Comparison of ENCODE assay signal across 8 mouse cellular contexts in genomic region chr8:9977016-9977415, GRCm38 (mm10). TPM values are rescaled to one million over a fixed set of nuclear protein-coding genes. Genes with fewer than 3 reads are reported as not detected.
DNase-seq lines count a peak whose midpoint lies in the region; ATAC-seq and TF ChIP-seq lines count a peak whose summit lies in the region.

No protein-coding gene starts in this region.

- H3K4me2 ChIP-seq in lung, embryonic 15.5 days: peak overlapping the region; percentile 68
- H3K4me2 ChIP-seq in forebrain, embryonic 15.5 days (replicated peaks): peak overlapping the region; percentile 89
- H3K4me2 ChIP-seq in myocyte (ENCODE audit: low read depth): peak overlapping the region; percentile 78

- H3K4me1 ChIP-seq in lung, embryonic 15.5 days: peaks cover 31% of the 10 kb centered on the region
- H3K4me1 ChIP-seq in forebrain, embryonic 15.5 days: peaks cover 39% of the 10 kb centered on the region

- H3K27ac ChIP-seq in lung, embryonic 15.5 days: peak overlapping the region; percentile 18; the same call in 1 of the 2 replicates
- H3K27ac ChIP-seq in forebrain, embryonic 15.5 days (replicated peaks): peak overlapping the region; percentile 89

- peak overlapping the region; percentile 80 for H3K4me3 ChIP-seq in lung, embryonic 15.5 days
- H3K4me3 ChIP-seq in forebrain, embryonic 15.5 days: peak overlapping the region; percentile 98
- peak overlapping the region; percentile 56 for H3K4me3 ChIP-seq in myocyte

- peaks cover 10% of the 10 kb centered on the region for H3K36me3 ChIP-seq in lung, embryonic 15.5 days
- peaks cover 16% of the 10 kb centered on the region for H3K36me3 ChIP-seq in forebrain, embryonic 15.5 days
- peaks cover 13% of the 10 kb centered on the region for H3K36me3 ChIP-seq in myocyte (ENCODE audit: control insufficient read depth, insufficient read depth)

- H3K9me3 ChIP-seq in lung, embryonic 15.5 days: no peaks in the 10 kb centered on the region
- H3K9me3 ChIP-seq in forebrain, embryonic 15.5 days: no peaks in the 10 kb centered on the region

- no peak for ATAC-seq in lung, embryonic 15.5 days (ENCODE audit: borderline replicate concordance, extremely low read depth, low FRiP score, low TSS enrichment)
- ATAC-seq in forebrain, embryonic 15.5 days (replicated peaks): peak; percentile 15; the same call in 1 of the 2 replicates

- H3ac ChIP-seq in myocyte (ENCODE audit: control insufficient read depth, insufficient read length): peak overlapping the region; percentile 84

- peak; percentile 29 for TF ChIP-seq POLR2A in myocyte (IDR thresholded peaks at IDR 0.05; ENCODE audit: insufficient read length, low read depth)

- no peak for DNase-seq in lung, postnatal 14 days
- DNase-seq in ZHBTc4 (ENCODE audit: low read depth, low spot score): peak; percentile 41
- DNase-seq in kidney, postnatal 14 days: peak; percentile 4
- DNase-seq in right cerebral cortex, adult 18-20 months: no peak
- no peak for DNase-seq in right cerebral cortex, postnatal 10 days (ENCODE audit: low spot score in 2 of 2)

- peak overlapping the region; percentile 47 for H3K9ac ChIP-seq in lung, embryonic 15.5 days
- H3K9ac ChIP-seq in forebrain, embryonic 15.5 days (replicated peaks): peak overlapping the region; percentile 96

- H3K27me3 ChIP-seq in lung, embryonic 15.5 days: no peaks in the 10 kb centered on the region
- no peaks in the 10 kb centered on the region for H3K27me3 ChIP-seq in forebrain, embryonic 15.5 days
- no peaks in the 10 kb centered on the region for H3K27me3 ChIP-seq in myocyte (ENCODE audit: control insufficient read depth, insufficient read depth, insufficient read length)

- 33% methylated on average over 15 of the region's 15 CpGs for WGBS in lung, embryonic 15.5 days
- 42% methylated on average over 15 of the region's 15 CpGs for WGBS in forebrain, embryonic 15.5 days

- H3K79me2 ChIP-seq in myocyte (ENCODE audit: control insufficient read depth, insufficient read depth): peaks cover 47% of the 10 kb centered on the region

TF ChIP-seq in myocyte, 11 proteins besides CTCF, POLR2A, EP300 and RAD21:
- no peak for TF ChIP-seq REST (IDR thresholded peaks at IDR 0.05; ENCODE audit: insufficient read depth, insufficient read length)

RNA-seq across cellular contexts. Expression of gene Lig4, which starts 0.5 kb away (rescaled TPM):
- polyA plus RNA-seq in lung, embryonic 15.5 days (2015; fragmentation: Nextera tagmentation; extraction: Ambion mirVana): 4.9 and 5.0 TPM in 2 replicates
- 10.4 and 11.9 TPM in 2 replicates for polyA plus RNA-seq in forebrain, embryonic 15.5 days (2015; fragmentation: Nextera tagmentation; extraction: Ambion mirVana)
- 2.0 TPM for polyA plus RNA-seq in myocyte (2012; fragmentation: generic; extraction: Trizol)

RNA-seq across cellular contexts. Expression of gene Abhd13, which starts 0.5 kb away (rescaled TPM):
- polyA plus RNA-seq in lung, embryonic 15.5 days (2015; fragmentation: Nextera tagmentation; extraction: Ambion mirVana): 15.9 and 17.1 TPM in 2 replicates
- polyA plus RNA-seq in forebrain, embryonic 15.5 days (2015; fragmentation: Nextera tagmentation; extraction: Ambion mirVana): 15.7 and 16.7 TPM in 2 replicates
- 6.6 TPM for polyA plus RNA-seq in myocyte (2012; fragmentation: generic; extraction: Trizol)

RNA-seq across cellular contexts. Expression of gene Tnfsf13b, which starts 29.3 kb away (rescaled TPM):
- polyA plus RNA-seq in lung, embryonic 15.5 days (2015; fragmentation: Nextera tagmentation; extraction: Ambion mirVana): 1.6 and 1.7 TPM in 2 replicates
- polyA plus RNA-seq in forebrain, embryonic 15.5 days (2015; fragmentation: Nextera tagmentation; extraction: Ambion mirVana): 0.06 and 0.23 TPM in 2 replicates
- polyA plus RNA-seq in myocyte (2012; fragmentation: generic; extraction: Trizol): 0.11 TPM

Comparison
In these comparisons a context has a peak if more than half of its experiments do, and no peak if none do; other contexts are left out.
1. DNase-seq: peak in ZHBTc4 (single experiment) and kidney, postnatal 14 days (single experiment); none in lung, postnatal 14 days (single experiment), right cerebral cortex, adult 18-20 months (single experiment) and right cerebral cortex, postnatal 10 days (0 of 2).
2. Peak in every context shown above with its lines, with median percentiles within 50 percentile points of each other: H3K4me2 ChIP-seq and H3K4me3 ChIP-seq.